Mouse (Mus musculus): ENCODE data around the gene Fnip2. TPM values are rescaled to one million over a fixed set of nuclear protein-coding genes. Genes with fewer than 3 reads are reported as not detected.

Fnip2 gene
- polyA plus RNA-seq, 1 experiment from 2014 or later: 9.9 TPM

DNA sequence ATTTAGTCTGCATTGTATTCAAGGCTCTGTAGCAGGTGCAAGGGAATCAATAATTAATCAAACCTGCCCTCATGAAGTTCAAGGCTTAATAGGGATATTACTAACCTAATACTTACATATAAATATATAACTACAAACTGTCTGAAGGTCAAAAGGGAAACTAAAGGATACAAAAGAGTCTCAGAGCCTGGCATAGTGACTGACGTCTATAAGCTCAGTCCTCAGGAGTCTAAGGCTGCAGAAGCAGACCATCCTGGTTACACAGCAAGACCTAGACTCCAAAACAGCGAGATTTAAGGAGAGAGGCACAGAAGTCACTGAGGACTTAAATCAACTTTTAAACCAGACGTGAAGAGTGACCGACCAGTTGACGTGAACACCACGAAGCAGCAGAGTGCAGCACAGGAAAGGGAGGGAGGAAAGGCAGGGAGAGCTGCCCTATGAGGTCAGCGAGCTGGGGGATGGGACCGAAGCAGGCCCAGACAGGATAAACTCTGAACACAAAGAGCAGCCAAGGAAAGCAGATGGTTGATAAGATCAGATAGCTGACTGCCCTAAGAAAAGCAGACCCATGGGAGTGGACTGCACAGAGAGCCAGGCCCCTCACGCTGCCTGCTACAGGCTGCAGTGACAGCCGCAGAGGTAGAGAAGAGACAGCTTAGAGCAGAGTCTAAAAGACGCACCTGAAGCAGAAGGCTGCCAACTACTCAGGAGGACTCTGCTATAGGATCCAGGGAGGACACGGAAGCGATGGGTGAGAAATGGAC is 48.7 kb downstream of the Fnip2 start:
- Histone ChIP-seq H3K4me2 (replicated peaks) (no peak overlapping the region), H3K4me1 (replicated peaks; ENCODE audit: control insufficient read depth, insufficient read depth, low read length) (peaks cover 19% of the 10 kb centered on the region), H3K9me3 (ENCODE audit: control insufficient read depth, low read length) (no peaks in the 10 kb centered on the region), H3K27ac (peak overlapping the region; percentile 16), H3K27me3 (ENCODE audit: control insufficient read depth, insufficient read depth, low read length) (no peaks in the 10 kb centered on the region), H3K4me3 (replicated peaks; ENCODE audit: low read length) (no peak overlapping the region), H3K9ac (peak overlapping the region; percentile 39; the same call in 1 of the 2 replicates), H3K36me3 (replicated peaks; ENCODE audit: control insufficient read depth, insufficient read depth) (peaks cover 8% of the 10 kb centered on the region; the same call in 1 of the 2 replicates)
- WGBS: 43% methylated on average over 13 of the region's 13 CpGs
- ATAC-seq (ENCODE audit: low FRiP score) (peak; percentile 41), DNase-seq (ENCODE audit: low spot score) (no peak)

- Histone ChIP-seq H3K4me3 (replicated peaks; ENCODE audit: low read length) (no peak overlapping the region), H3K36me3 (replicated peaks; ENCODE audit: control insufficient read depth, insufficient read depth) (peaks cover 8% of the 10 kb centered on the region; the same call in 1 of the 2 replicates), H3K4me1 (replicated peaks; ENCODE audit: control insufficient read depth, insufficient read depth, low read length) (peaks cover 19% of the 10 kb centered on the region), H3K9me3 (ENCODE audit: control insufficient read depth, low read length) (no peaks in the 10 kb centered on the region), H3K9ac (peak overlapping the region; percentile 17; the same call in 1 of the 2 replicates), H3K27ac (peak overlapping the region; percentile 16; the same call in 1 of the 2 replicates), H3K27me3 (ENCODE audit: control insufficient read depth, insufficient read depth, low read length) (no peaks in the 10 kb centered on the region), H3K4me2 (replicated peaks) (no peak overlapping the region)
- WGBS: 58% methylated on average over 17 of the region's 17 CpGs
- ATAC-seq (ENCODE audit: low FRiP score) (0 out of 2 replicates have a peak, but pooled peaks have one; percentile 42), DNase-seq (ENCODE audit: low spot score) (no peak)
These were observed 49.6 kb downstream of the Fnip2 start for GRCm38 (mm10) chr3:79517884-79518591.

- Histone ChIP-seq H3K9me3 (ENCODE audit: control insufficient read depth, low read length) (no peaks in the 10 kb centered on the region), H3K27me3 (ENCODE audit: control insufficient read depth, insufficient read depth, low read length) (no peaks in the 10 kb centered on the region), H3K36me3 (replicated peaks; ENCODE audit: control insufficient read depth, insufficient read depth) (peaks cover 8% of the 10 kb centered on the region; the same call in 1 of the 2 replicates), H3K4me3 (replicated peaks; ENCODE audit: low read length) (no peak overlapping the region), H3K9ac (no peak overlapping the region), H3K4me1 (replicated peaks; ENCODE audit: control insufficient read depth, insufficient read depth, low read length) (peaks cover 19% of the 10 kb centered on the region), H3K27ac (no peak overlapping the region), H3K4me2 (replicated peaks) (no peak overlapping the region)
- ATAC-seq (ENCODE audit: low FRiP score): no peak
- 86% methylated on average over 4 of the region's 4 CpGs for WGBS
- no peak for DNase-seq (ENCODE audit: low spot score)
These were observed 50.6 kb downstream of the Fnip2 start for GRCm38 (mm10) chr3:79516958-79517357.

DNA sequence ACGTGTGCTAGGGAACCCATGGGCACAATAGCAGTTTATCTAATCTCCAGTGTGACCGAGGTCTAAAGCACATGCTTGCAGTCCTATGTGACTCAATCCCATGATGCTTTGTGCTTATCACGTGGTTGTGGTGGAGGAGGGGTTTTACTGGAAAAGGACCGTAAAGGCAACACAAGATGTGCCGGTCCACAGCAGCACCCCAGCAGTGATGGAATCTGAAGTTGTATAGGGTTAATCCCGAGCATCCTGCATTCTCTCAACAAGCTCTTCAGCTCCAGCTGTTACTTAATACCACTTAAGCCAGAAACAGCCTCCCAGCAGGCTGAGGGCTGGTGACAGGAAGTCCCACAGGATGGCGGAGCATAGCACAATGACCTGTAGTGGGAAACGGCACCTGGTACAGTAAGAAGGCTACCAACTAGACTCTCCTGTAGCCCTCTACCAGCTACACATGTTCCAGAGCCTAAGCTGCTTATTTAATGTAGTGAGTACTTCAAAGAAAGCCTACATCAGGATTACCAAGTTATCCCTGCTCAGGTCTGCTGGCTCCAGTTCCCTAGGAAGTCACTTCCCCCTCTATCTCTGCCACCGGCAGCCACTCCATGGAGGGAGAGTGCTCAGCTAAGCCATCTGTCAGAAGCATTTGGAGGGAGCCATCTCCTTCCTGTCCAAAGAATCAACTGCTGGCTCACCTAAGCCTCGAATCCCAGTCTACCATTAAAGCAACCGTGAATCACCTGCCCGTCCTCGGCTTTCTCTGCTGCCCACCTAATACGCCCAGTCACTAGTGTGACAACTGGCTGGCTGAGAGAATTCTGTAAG is 51.3 kb downstream of the Fnip2 start:
- no peak overlapping the region for H3K9ac ChIP-seq
- H3K27ac ChIP-seq: no peak overlapping the region
- 82% methylated on average over 14 of the region's 14 CpGs for WGBS
- H3K4me3 ChIP-seq (replicated peaks; ENCODE audit: low read length): no peak overlapping the region
- no peak for ATAC-seq (ENCODE audit: low FRiP score)
- H3K36me3 ChIP-seq (replicated peaks; ENCODE audit: control insufficient read depth, insufficient read depth): peaks cover 8% of the 10 kb centered on the region; the same call in 1 of the 2 replicates
- peaks cover 19% of the 10 kb centered on the region for H3K4me1 ChIP-seq (replicated peaks; ENCODE audit: control insufficient read depth, insufficient read depth, low read length)
- no peaks in the 10 kb centered on the region for H3K27me3 ChIP-seq (ENCODE audit: control insufficient read depth, insufficient read depth, low read length)
- H3K4me2 ChIP-seq (replicated peaks): no peak overlapping the region
- H3K9me3 ChIP-seq (ENCODE audit: control insufficient read depth, low read length): no peaks in the 10 kb centered on the region
- DNase-seq (ENCODE audit: low spot score): no peak

- no peak for ATAC-seq (ENCODE audit: low FRiP score)
- Histone ChIP-seq H3K4me2 (replicated peaks) (no peak overlapping the region), H3K9me3 (ENCODE audit: control insufficient read depth, low read length) (no peaks in the 10 kb centered on the region), H3K4me3 (replicated peaks; ENCODE audit: low read length) (no peak overlapping the region), H3K27me3 (ENCODE audit: control insufficient read depth, insufficient read depth, low read length) (no peaks in the 10 kb centered on the region), H3K9ac (no peak overlapping the region), H3K4me1 (replicated peaks; ENCODE audit: control insufficient read depth, insufficient read depth, low read length) (peaks cover 14% of the 10 kb centered on the region), H3K36me3 (replicated peaks; ENCODE audit: control insufficient read depth, insufficient read depth) (peaks cover 8% of the 10 kb centered on the region; the same call in 1 of the 2 replicates), H3K27ac (no peak overlapping the region)
- 96% methylated on average over 2 of the region's 2 CpGs for WGBS
- DNase-seq (ENCODE audit: low spot score): no peak
These were observed 53.3 kb downstream of the Fnip2 start for GRCm38 (mm10) chr3:79514304-79514703.

- H3K9ac ChIP-seq: no peak overlapping the region
- peaks cover 23% of the 10 kb centered on the region for H3K36me3 ChIP-seq (replicated peaks; ENCODE audit: control insufficient read depth, insufficient read depth)
- no peak overlapping the region for H3K27ac ChIP-seq
- H3K4me1 ChIP-seq (replicated peaks; ENCODE audit: control insufficient read depth, insufficient read depth, low read length): no peaks in the 10 kb centered on the region
- no peaks in the 10 kb centered on the region for H3K9me3 ChIP-seq (ENCODE audit: control insufficient read depth, low read length)
- ATAC-seq (ENCODE audit: low FRiP score) (no peak), DNase-seq (ENCODE audit: low spot score) (no peak)
- no peak overlapping the region for H3K4me3 ChIP-seq (replicated peaks; ENCODE audit: low read length)
- no peak overlapping the region for H3K4me2 ChIP-seq (replicated peaks)
- no peaks in the 10 kb centered on the region for H3K27me3 ChIP-seq (ENCODE audit: control insufficient read depth, insufficient read depth, low read length)
- 79% methylated on average over 2 of the region's 2 CpGs for WGBS
These were observed 66.3 kb downstream of the Fnip2 start for GRCm38 (mm10) chr3:79501166-79501728.

GRCm38 (mm10) chr3:79500279-79500678 is 67.3 kb downstream of the Fnip2 start:
- no peak overlapping the region for H3K9ac ChIP-seq
- no peak overlapping the region for H3K4me3 ChIP-seq (replicated peaks; ENCODE audit: low read length)
- no peaks in the 10 kb centered on the region for H3K4me1 ChIP-seq (replicated peaks; ENCODE audit: control insufficient read depth, insufficient read depth, low read length)
- no peaks in the 10 kb centered on the region for H3K9me3 ChIP-seq (ENCODE audit: control insufficient read depth, low read length)
- H3K27me3 ChIP-seq (ENCODE audit: control insufficient read depth, insufficient read depth, low read length): no peaks in the 10 kb centered on the region
- H3K4me2 ChIP-seq (replicated peaks): no peak overlapping the region
- peak; percentile 14; the same call in 1 of the 2 replicates for ATAC-seq (ENCODE audit: low FRiP score)
- 38% methylated on average over 10 of the region's 10 CpGs for WGBS
- H3K27ac ChIP-seq: no peak overlapping the region
- peaks cover 28% of the 10 kb centered on the region for H3K36me3 ChIP-seq (replicated peaks; ENCODE audit: control insufficient read depth, insufficient read depth)
- DNase-seq (ENCODE audit: low spot score): no peak

DNA sequence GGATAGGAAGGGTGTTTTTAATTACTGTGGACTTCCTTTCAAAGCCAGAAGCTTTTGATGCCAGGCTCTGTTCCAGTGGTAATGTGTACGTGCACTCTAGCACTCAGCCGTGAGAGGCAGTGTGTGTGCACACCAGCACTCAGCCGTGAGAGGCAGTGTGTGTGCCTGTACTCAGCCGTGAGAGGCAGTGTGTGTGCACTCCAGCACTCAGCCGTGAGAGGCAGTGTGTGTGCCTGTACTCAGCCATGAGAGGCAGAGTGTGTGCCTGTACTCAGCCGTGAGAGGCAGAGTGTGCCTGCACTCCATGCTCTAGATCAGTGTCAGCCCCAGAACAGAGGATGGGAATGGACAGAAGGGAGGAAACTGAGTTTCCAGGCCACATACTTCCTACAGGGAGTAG is 70.9 kb downstream of the Fnip2 start:
- no peak overlapping the region for H3K4me2 ChIP-seq (replicated peaks)
- ATAC-seq (ENCODE audit: low FRiP score): no peak
- no peaks in the 10 kb centered on the region for H3K27me3 ChIP-seq (ENCODE audit: control insufficient read depth, insufficient read depth, low read length)
- no peaks in the 10 kb centered on the region for H3K9me3 ChIP-seq (ENCODE audit: control insufficient read depth, low read length)
- no peak overlapping the region for H3K4me3 ChIP-seq (replicated peaks; ENCODE audit: low read length)
- H3K27ac ChIP-seq: no peak overlapping the region
- DNase-seq (ENCODE audit: low spot score): no peak
- H3K9ac ChIP-seq: no peak overlapping the region
- WGBS: 86% methylated on average over 6 of the region's 6 CpGs
- H3K36me3 ChIP-seq (replicated peaks; ENCODE audit: control insufficient read depth, insufficient read depth): peaks cover 40% of the 10 kb centered on the region
- H3K4me1 ChIP-seq (replicated peaks; ENCODE audit: control insufficient read depth, insufficient read depth, low read length): no peaks in the 10 kb centered on the region

All from hindbrain, embryonic 14.5 days (tissue).